Mouse (Mus musculus) fibroblast of lung, adult 2 months (primary cell): ENCODE measurements around the gene Vmn1r86.
"Not testable (repeated sequence)": the region's sequence is repeated elsewhere in the genome, so short reads cannot be mapped to it uniquely, and the experiment has no call there.

Source experiments
- DNase-seq: peaks from one replicate; pipeline ENCODE4 v3.0.0-alpha.2; 2011; ENCODE audit warnings: low read depth

Gene Vmn1r86

GRCm38 (mm10) chr7:13119817-13120216 lies at the start of gene Vmn1r86:
Gene Vmn1r86, minus strand, starts transcription at chr7:13119917.
- DNase-seq, result no peak

GRCm38 (mm10) chr7:13159268-13159667 lies 39.6 kb upstream of the Vmn1r86 start, which contains the start of gene Vmn1r88:
Gene Vmn1r88, plus strand, starts transcription at chr7:13159568.
- DNase-seq, result no peak

- no peak for DNase-seq
These were observed 20.3 kb upstream of the Vmn1r86 start, which contains the start of gene Vmn1r87 for GRCm38 (mm10) chr7:13140057-13140456. Gene Vmn1r87, minus strand, starts transcription at chr7:13140157.

GRCm38 (mm10) chr7:13137340-13137739 lies 17.6 kb upstream of the Vmn1r86 start:
- no peak for DNase-seq

- no peak for DNase-seq
These were observed 12.1 kb upstream of the Vmn1r86 start for GRCm38 (mm10) chr7:13131856-13132255.

- not testable (repeated sequence) for DNase-seq
These were observed 3.9 kb upstream of the Vmn1r86 start for GRCm38 (mm10) chr7:13123554-13124153.

- no peak for DNase-seq
These were observed 24.6 kb downstream of the Vmn1r86 start, which contains the start of gene Vmn1r85 for GRCm38 (mm10) chr7:13095073-13095472. Gene Vmn1r85, minus strand, starts transcription at chr7:13095173.

GRCm38 (mm10) chr7:13072293-13072692 lies 47.4 kb downstream of the Vmn1r86 start:
- DNase-seq, result no peak

- DNase-seq, result not testable (repeated sequence)
These were observed 56.3 kb downstream of the Vmn1r86 start for GRCm38 (mm10) chr7:13063399-13063798.

GRCm38 (mm10) chr7:13059536-13059935 lies 60.2 kb downstream of the Vmn1r86 start:
- no peak for DNase-seq

- DNase-seq, result no peak
These were observed 62.6 kb downstream of the Vmn1r86 start for GRCm38 (mm10) chr7:13056913-13057700.

- peak; percentile 82 for DNase-seq
These were observed 65.3 kb downstream of the Vmn1r86 start, which contains the start of gene Mzf1 for GRCm38 (mm10) chr7:13054287-13055010. Gene Mzf1, minus strand, starts transcription at chr7:13054764.

GRCm38 (mm10) chr7:13053961-13054286 lies 65.8 kb downstream of the Vmn1r86 start:
- no peak for DNase-seq

GRCm38 (mm10) chr7:13053501-13053900 lies 66.2 kb downstream of the Vmn1r86 start:
- DNase-seq, result no peak

- DNase-seq, result no peak
These were observed 66.7 kb downstream of the Vmn1r86 start for GRCm38 (mm10) chr7:13053001-13053400.
